Mouse (Mus musculus): Measurements from ENCODE around the gene E2f8. TPM values are rescaled to one million over a fixed set of nuclear protein-coding genes. Genes with fewer than 3 reads are reported as not detected.

E2f8 gene
- total RNA-seq, 2 experiments from 2014 or later, result 0.25 to 0.27 TPM

DNA sequence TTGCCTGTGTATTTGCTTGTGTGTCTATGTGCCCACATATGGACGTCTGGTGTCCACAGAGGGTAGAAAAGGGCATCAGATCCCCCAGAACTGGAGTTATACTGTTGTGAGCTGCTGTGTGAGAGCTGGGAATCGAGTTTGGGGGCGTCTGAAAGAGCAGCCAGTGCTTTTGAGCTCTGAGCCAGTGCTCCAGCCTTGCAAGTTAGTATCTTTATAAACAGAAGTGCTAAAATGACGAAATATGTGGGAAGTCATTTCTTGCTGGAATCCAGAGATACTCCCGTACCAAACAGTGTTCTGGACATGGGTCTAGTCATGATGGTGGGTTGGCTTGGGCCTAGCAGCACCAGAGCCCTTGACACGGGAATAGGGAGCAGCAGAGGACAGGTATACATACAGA lies 13.4 kb upstream of the E2f8 start:
- no peak for DNase-seq (ENCODE audit: low spot score in 2 of 2)
- intact Hi-C loops (cut with DNase I), result loop anchor here (1.0 kb wide), 1 partner anchor 226 kb away; no protein-coding TSS in a partner anchor

DNA sequence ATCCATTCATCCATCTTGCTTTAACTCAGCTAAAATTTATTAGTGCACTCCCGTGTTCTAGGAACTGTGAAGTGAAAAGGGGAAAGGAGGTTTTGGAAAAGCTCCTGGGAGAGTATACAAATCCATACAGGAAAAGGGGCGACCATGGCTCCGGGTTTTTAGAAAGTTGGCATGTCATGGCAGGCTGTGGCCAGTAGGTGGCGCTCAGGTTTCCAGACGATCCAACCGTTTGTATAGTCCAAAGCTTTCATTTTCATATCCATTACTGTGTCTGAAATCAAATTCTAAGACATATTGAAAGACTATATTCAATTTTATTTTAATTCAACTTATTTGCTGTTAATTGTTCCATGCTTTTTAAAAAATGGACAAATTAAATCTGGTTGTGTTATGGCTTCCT lies 12.8 kb upstream of the E2f8 start:
- intact Hi-C loops (cut with DNase I), result no loop called here
- peak; percentile 62 to 65 for DNase-seq (ENCODE audit: low spot score in 2 of 2)

DNA sequence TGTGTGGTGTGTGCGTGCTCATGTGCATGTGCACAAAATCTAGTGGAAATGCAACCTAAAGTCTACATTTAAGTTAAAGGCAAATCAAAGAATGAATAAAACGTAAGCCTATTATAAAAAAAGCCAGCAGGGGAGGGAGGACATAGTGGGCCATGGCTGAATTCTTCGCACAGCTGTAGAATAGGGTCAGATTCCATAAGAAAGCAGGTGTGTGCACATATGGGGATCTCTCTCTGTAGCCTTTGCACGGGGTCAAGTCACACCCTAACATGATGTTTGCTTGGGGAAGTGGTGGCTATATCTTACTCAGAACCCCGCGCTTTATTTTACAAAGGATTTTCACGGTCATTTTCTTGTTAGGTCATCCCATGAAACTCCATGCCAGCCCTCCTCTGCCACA lies 11.7 kb upstream of the E2f8 start:
- DNase-seq (ENCODE audit: low spot score in 2 of 2), result no peak
- intact Hi-C loops (cut with DNase I), result no loop called here

DNA sequence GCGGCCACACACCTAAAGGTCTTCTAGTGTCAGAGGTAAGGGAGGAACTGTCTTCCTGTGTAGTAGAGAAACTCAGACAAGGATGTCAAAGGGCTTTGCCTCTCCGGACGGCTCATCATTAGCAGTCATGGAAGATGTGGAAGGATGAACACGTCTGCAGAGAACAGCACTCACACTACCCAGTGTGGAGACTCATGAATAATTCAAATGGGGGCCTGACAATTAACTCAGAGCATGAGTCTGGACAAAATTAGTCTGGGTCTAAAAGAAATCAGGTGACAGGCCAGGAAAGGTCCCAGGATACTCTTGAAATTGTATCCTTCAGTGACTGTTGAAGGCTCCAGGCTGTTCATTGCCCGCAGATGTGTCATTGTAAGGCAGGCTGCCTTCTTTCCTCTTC lies 9.6 kb upstream of the E2f8 start:
- DNase-seq (ENCODE audit: low spot score in 2 of 2), result no peak
- intact Hi-C loops (cut with DNase I), result no loop called here

DNA sequence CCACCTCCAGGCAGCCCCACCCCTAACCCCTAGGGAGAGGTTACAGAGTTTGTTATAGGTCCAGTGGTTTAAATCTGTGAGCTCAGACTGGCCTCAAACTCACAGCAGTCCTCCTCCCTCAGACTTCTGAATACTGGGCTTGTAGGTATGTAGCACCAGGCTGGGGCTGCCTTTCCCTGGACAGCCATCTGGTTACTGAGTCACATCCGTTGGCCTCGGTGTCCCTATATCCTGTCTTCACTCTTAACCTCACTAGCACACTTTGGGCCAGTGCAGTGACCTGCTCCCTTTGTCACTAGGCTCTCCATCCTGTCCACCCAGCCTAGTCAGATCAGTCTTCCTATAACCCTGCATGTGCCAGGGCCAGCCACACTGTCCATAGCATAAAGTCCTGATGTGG lies 7.4 kb upstream of the E2f8 start:
- intact Hi-C loops (cut with DNase I), result loop anchor here (10.0 kb wide), 1 partner anchor 376 kb away; no protein-coding TSS in a partner anchor
- DNase-seq (ENCODE audit: low spot score in 2 of 2), result no peak

DNA sequence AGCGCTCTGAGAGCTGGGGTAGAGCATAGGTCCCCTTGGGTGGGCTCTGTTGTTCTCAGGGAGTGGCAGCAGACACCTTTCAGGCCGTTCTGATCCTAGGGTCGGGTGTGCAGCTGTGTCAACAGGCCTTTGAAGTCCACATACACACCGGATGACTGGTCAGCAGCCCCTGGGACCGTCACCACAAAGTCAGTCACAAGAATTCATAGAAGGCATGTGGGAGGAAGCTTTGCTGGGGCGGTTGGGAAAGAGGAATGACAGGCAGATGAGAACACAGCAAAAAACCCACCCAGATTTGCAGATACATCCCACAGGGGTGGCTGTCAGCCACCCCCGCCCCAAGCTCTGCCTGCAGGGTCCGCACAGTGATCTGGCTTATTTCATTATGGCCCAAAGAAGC lies 6.6 kb upstream of the E2f8 start:
- DNase-seq (ENCODE audit: low spot score in 2 of 2), result no peak
- intact Hi-C loops (cut with DNase I), result loop anchor here (10.0 kb wide), 1 partner anchor 377 kb away; no protein-coding TSS in a partner anchor

DNA sequence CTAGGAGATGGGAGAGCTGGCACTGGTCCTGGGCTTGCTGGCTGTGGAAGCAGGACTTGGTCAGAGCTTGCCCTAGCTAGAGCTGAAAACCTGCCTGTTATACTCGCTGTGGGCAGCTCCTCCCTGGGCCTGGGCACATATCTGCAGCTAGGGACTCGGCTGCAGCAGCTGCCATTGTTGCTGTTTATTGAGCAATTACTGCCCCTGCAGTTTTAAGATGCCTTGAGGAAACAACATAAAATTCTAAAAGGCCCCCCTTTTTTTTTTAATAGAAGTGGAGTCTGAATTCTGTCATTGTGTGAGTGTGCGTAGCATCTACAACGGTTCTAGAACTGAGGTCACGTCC lies 2.8 kb upstream of the E2f8 start:
- DNase-seq (ENCODE audit: low spot score in 2 of 2), result no peak

DNA sequence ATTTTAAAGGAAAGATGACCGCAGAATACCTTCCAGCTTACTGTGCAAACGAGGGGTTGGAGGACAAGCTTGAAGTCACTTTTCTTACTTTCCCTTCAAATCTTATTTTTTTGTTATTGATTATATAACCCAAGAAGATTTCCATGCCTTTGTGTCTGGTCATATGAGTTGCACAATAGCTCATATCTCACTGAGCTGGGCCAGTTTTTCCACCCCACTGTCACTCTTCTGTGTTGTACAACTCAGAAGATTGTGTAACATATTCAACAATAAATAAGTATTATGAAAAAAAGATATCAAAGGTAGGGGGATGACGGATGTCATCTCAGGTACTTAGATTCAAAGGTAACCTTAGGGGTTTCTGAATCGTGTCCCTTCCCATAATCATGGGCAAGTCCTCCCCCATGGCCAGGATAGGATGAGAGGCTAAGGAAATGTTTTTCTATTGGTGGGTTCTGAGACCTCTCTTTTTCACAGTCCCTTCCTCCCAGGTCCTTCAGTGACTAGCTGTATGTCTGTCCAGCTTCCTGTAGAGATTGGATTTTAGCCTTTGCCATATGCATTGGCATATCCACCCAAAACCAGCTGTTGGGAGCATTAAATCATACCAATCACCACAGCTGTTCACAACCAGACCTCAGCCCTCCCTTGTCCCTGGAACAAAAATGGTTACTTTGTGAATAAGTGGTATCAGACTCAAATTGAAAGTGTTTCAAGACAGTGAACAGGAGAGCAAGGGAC lies 2.3 kb upstream of the E2f8 start:
- DNase-seq (ENCODE audit: low spot score in 2 of 2), result no peak
- intact Hi-C loops (cut with DNase I), result loop anchor here (10.0 kb wide), 1 partner anchor 381 kb away; no protein-coding TSS in a partner anchor

More for the DNA sequence above, 2.8 kb upstream of the E2f8 start:
- intact Hi-C loops (cut with DNase I), result loop anchor here (10.0 kb wide), 1 partner anchor 381 kb away; no protein-coding TSS in a partner anchor

DNA sequence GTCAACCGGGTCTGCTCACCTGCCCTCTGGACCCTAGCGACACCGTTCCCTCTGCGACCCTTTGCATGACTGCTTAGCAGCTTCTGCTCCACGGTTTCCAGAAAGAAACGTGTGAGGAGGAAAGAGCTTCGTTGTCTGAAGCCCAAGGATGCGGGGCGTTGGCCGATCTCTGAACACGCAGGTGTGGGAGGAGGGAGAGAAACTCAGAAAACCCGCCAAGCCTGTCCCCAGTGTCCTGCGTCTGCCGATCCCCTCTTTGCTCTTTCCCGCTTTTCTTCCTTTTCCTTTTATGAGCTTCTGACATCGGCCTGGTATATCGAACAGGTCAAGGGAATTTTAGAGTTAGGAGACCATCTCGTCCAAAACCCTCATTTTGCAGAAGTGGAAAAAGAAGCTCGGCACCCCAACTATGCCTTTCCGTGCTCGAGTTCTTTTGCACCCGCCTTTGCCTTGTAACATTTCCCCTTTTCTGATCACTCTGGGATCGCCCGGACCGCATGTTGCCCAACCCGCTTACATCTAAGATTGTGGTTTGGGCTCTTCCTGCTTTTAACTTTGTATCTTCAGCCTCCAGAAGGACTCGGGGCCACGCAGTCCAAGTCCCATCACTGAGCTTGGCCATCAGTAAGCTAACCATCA lies 694 bp upstream of the E2f8 start:
- intact Hi-C loops (cut with DNase I), result loop anchor here (10.0 kb wide), 1 partner anchor 383 kb away; no protein-coding TSS in a partner anchor

DNA sequence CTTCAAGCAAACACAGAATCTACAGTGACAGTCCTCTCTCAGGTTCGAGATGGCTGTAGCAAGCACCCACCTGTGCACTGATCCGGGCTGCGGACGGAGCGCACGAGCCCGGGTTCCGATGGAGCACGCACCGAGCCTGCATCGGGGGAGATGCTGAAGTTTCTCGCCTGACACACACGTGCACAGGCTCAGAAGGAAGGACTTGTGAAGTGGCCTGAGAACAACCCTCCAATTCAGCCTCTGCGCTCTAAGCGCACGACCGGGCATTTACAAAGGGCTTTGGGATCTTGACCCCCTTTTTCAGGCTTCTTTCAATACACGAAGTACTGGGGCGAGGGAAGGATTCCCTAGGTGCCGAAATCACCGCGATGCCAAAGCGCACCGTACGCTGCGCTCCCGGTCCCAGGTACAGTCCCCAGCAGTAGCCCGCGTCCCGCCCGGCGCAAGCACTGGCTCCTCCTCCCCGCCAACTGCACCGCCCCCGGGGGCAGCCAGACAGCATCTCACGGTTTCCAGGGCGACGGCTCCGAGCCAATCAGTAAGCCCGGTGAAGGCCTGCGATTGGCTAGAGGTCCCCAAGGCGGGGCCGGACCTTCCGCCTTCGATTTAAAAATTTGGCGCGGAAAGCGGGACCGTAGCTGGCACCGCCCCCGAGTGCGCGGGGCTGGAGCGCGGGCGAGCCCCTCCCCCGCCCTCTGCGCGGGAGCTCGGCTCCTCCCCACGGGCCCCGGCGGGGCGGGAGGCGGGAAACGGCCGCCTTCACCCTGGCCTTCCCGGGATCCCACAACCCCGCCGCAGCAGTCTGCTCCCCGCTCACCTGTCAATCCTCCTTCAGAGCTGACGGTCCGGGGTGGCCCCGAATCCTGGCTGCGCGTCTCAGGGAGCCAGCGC lies 560 bp downstream of the E2f8 start:
- intact Hi-C loops (cut with DNase I), result loop anchor here (10.0 kb wide), 1 partner anchor 384 kb away; no protein-coding TSS in a partner anchor
- peak; percentile 92 for DNase-seq (ENCODE audit: low spot score in 2 of 2)

More for the DNA sequence above, 694 bp upstream of the E2f8 start:
- DNase-seq (ENCODE audit: low spot score in 2 of 2), result peak in 1 of 2 experiments; percentile 8

DNA sequence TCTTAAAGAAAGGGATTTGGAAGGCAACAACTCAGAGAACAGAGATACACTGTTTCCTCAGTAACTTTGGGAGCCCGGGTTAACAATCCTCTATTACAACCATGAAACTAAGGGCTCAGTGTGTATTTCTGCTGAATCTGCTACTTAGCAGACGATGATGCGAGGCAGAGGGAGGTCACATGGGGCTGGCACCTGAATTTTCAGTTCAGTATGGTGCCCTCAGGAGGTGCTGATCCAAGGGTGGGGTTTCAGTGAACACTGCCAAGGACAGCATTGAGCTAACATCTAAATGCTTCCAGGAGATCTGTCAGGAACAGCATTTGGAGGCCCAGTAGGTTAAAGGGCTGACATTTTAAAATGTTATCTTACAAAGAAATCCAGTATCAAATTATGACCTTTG lies 1.8 kb downstream of the E2f8 start:
- DNase-seq (ENCODE audit: low spot score in 2 of 2), result no peak
- intact Hi-C loops (cut with DNase I), result loop anchor here (5.0 kb wide), 2 partner anchors 57 to 243 kb away; no protein-coding TSS in a partner anchor

DNA sequence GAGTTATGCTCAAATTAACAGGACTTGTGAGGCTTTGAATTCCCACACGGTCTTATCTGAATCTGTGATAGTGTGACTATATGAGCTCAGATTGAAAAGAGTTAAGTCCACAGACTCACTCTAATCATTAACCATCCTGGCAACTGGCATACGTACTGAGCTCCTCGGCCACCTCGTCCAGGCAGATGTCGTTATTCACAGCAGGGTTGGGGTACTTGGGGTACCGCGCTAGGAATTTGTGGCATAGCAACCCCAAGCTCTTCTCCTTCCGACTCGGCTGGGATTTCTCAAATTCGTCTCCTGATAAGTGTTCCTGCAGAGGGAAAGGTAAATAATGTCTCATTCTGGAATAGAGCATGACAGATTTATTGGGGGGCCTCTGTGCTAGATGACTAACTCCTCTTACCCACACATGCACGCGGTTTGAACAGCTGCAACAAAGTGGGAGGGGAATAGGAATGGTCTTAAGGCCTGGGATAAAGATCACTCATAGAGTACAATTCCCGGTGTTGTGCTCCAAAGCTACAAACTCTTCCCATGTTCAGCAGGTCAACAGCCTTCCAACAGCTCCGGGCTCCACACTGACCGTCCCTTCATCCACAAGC lies 3.5 kb downstream of the E2f8 start:
- intact Hi-C loops (cut with DNase I), result loop anchor here (2.0 to 5.0 kb wide), 3 partner anchors 56 to 244 kb away; no protein-coding TSS in a partner anchor
- DNase-seq (ENCODE audit: low spot score in 2 of 2), result no peak

DNA sequence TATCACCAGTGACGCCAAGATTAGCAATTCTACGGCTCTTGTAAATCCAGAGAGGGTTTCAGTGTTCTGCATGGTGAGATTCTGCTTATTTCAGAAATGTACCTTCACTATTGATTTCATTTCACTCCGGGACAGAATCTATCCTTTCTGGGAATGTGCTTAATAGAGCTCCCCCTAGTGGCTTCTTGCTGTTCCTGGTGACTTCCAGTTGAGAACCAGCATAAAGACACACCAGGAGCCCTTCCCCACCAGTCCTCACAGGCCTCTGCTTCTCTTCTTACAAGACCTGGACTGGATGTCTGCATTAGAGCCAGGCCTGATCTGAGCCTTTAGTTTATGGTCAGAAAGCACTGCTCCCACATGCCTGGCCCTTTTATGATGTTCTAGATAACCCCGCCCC lies 4.9 kb downstream of the E2f8 start:
- intact Hi-C loops (cut with DNase I), result loop anchor here (2.0 to 5.0 kb wide), 3 partner anchors 54 to 246 kb away; no protein-coding TSS in a partner anchor
- peak in 1 of 2 experiments; percentile 27 for DNase-seq (ENCODE audit: low spot score in 2 of 2)

DNA sequence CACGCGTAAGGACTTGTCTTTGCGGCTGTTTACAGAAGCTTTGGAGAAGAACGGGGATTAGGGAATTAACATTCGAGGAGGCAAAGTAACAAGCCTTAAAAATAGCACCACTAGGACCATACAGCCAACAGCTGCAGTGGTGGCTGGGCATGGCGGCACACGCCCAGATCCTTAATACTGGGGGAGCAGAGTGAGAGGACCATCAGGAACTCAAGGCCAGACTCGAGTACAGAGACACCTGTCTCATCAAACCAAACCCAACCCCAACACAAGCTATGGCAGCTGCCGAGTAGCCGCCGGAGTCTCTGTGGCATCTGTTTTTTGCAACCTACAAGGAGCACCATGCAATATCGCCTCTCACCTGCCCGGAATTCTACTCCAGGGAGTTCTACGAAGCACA lies 6.3 kb downstream of the E2f8 start:
- DNase-seq (ENCODE audit: low spot score in 2 of 2), result no peak
- intact Hi-C loops (cut with DNase I), result loop anchor here (5.0 kb wide), 2 partner anchors 53 to 247 kb away; no protein-coding TSS in a partner anchor

DNA sequence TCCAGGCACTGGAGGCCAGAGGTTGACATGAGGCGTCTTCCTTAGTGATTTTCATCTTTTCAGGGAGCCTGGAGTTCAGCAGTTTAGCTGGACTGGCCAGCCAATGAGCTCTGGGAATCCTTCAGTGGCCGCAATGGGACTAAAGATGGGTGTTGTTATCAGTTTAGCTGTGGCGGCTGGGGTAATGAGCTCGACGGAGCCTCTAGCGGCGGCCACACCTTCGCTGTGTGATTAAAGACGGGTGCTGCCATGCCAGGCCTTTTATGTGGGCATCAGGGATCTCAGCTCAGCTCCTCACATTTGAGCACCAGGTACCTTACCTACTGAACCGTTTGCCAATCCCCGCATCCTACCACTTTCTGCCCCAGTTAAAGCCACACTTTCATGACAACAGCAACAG lies 10.1 kb downstream of the E2f8 start:
- intact Hi-C loops (cut with DNase I), result no loop called here
- DNase-seq (ENCODE audit: low spot score in 2 of 2), result no peak

DNA sequence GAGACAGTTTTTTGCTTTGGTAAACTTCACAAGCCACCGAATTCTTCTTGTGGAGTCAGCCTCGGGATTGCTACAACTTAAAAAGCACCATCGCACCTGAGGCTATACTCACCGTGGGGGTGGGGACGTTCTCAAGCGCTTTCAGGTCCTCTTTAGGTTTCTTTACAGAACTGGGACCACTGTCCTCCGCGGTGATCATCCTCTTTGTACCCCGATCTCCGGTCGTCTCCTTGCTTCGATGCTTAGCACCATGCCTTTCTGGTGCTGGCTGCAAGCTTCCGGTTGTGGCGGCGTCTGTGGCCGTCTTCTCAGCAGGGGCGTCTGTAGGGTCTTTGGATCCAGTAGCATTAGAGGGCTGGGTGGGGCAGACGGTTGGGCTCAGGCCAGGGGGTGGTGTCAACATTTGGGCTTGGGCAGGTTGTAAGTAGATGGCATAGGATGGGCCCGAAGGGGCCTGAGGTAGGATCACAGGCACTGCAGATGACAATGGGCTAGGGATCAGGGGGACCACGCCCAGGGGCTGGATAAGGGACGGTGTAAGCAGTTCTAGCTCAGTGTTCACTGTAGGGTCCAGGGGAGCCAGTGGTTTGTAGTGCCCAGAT lies 10.7 kb downstream of the E2f8 start:
- no peak for DNase-seq (ENCODE audit: low spot score in 2 of 2)
- intact Hi-C loops (cut with DNase I), result no loop called here

DNA sequence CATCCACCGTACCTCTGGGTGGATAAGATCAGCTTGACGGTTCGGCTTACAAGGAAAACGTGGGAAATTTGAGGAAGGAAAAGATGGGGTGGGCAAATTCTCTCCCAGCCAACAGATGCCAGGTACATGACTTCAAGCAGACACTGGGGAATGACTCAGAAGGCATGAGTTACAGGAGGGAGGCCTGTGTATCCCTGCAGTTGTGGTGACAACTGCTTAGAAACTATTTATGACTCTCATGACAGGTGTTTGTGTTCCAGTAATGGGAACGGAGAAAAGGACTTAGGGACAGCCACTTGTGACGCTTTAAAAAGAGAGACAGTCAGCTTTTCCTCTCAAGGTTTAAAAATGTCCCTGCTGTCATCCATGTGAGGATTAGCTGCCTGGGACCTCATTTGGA lies 11.3 kb downstream of the E2f8 start:
- intact Hi-C loops (cut with DNase I), result no loop called here
- no peak for DNase-seq (ENCODE audit: low spot score in 2 of 2)

DNA sequence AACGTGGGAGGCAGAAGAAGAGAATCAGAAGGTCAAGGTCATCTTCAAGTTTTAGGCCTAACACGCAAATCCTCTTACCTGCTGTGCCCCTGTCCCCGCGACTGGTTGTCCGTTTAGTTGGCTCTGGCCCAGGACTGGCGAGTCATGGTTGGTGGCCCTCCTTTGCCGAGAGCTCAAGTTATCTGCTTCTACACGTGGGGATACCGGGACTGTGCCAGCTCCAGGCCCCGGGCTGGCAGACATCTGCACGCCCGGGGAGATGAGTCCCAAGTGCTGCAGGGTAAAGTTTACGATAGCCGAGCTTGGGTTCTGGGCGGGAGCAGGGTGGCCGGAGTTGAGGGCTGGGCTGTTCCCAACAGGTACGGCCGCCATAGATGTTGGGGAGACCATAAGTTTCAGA lies 13.8 kb downstream of the E2f8 start:
- intact Hi-C loops (cut with DNase I), result no loop called here
- no peak for DNase-seq (ENCODE audit: low spot score in 2 of 2)

Measured in left cerebral cortex, postnatal 36 days (tissue).